Mouse (Mus musculus): ENCODE results near the gene Shisa5.

DNA sequence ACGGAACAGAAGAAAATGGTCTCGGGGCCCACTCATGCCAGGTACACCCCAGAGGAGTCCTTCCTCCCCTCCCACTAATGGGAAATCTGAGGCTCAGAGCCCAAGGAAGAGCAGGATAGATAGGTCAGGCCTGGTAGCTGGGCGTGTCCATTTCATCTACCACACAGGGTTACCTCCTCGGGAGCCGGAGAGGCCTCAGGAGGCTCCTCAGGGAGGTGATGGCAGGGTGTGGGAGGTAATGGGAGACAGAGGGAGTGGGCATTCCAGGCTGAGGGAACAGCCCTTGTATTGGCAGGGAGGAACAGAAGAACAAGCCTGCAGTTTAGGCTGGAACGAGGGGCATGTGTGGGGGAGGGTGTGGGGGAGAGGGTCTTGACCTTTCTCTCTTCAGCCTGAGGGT, 58.5 kb downstream of the Shisa5 start:
- TF ChIP-seq CTCF (IDR thresholded peaks at IDR 0.05; ENCODE audit: borderline replicate concordance, insufficient read depth, low read length) = no peak
- no peak for TF ChIP-seq POLR2A (IDR thresholded peaks at IDR 0.05; ENCODE audit: low read depth, low read length)

Data from embryonic fibroblast, embryonic 13.5 days (primary cell).